Mouse (Mus musculus) bone marrow, adult 2 months (tissue): ENCODE measurements around the gene Negr1.

Experiments used
- CTCF ChIP-seq: fragments of 200-500 bp; IDR thresholded peaks from 2 replicates; pipeline ENCODE4 v1.5.1; 2011; ENCODE audit warnings: low read length, control low read depth; ENCODE audit not compliant: control insufficient read depth, insufficient read depth
- POLR2A ChIP-seq: fragments of 200-500 bp; IDR thresholded peaks from 2 replicates; pipeline ENCODE4 v1.6.1; 2011; ENCODE audit warnings: low read depth, mild to moderate bottlenecking, control low read depth, low read length, borderline replicate concordance; ENCODE audit not compliant: control insufficient read depth

GRCm38 (mm10) chr3:157085180-157085579, 523.6 kb downstream of the Negr1 start:
- TF ChIP-seq POLR2A, result no peak
- TF ChIP-seq CTCF, result no peak
